Mouse (Mus musculus): Measurements from ENCODE around the gene Dbndd2. TPM values are rescaled to one million over a fixed set of nuclear protein-coding genes. Genes with fewer than 3 reads are reported as not detected.
A peak's percentile ranks its signal among the peaks of the same experiment; 100 is the strongest.

Gene Dbndd2
- total and polyA plus RNA-seq, 2 experiments, result 8.1 to 9.5 TPM

GRCm38 (mm10) chr2:164453887-164454500, 31.9 kb upstream of the Dbndd2 start:
- H3K4me3 ChIP-seq (ENCODE audit: insufficient read depth, low read depth, low read length), result no peak overlapping the region
- H3K79me2 ChIP-seq (ENCODE audit: control insufficient read depth, insufficient read depth, low read length), result no peaks in the 10 kb centered on the region
- H3K9ac ChIP-seq (ENCODE audit: low read depth, low read length), result no peak overlapping the region; the same call in 1 of the 2 replicates
- DNase-seq (ENCODE audit: extremely low read depth, low read depth, low spot score), result no peak
- no peaks in the 10 kb centered on the region for H3K36me3 ChIP-seq (ENCODE audit: control insufficient read depth, insufficient read depth, low read length)
- TF ChIP-seq POLR2A (IDR thresholded peaks at IDR 0.05; ENCODE audit: extremely low read depth, insufficient read depth, low read length), result no peak
- no peak for TF ChIP-seq CTCF (IDR thresholded peaks at IDR 0.05; ENCODE audit: low read depth, low read length)
- H3K27me3 ChIP-seq (ENCODE audit: control insufficient read depth, insufficient read depth, low read length), result no peaks in the 10 kb centered on the region
- peak overlapping the region; percentile 99 for H3K27ac ChIP-seq (replicated peaks; ENCODE audit: insufficient read depth, low read depth, low read length)
- peaks cover 26% of the 10 kb centered on the region for H3K4me1 ChIP-seq (ENCODE audit: control insufficient read depth, insufficient read depth, low read length)
- WGBS, result 70% methylated on average over 7 of the region's 7 CpGs

DNA sequence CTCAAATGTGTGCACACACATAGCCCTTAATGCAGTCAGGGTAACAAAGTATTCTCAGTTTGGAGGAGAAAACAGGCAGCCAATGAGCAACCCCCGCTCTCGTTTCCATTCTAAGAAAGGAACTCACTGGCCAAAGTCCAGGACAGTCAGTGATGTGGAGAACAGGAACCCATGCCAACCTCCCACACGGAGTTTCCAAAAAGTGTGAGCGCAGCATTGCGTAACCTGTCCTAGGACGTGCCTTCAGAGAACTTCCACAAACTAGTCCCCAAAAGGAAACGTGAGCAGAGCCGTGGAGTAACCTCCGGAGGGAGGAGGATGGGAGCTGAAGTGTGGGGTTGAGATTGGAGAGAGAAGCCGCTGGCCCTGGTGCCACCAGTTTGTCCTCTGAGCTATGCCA, 31.1 kb upstream of the Dbndd2 start:
- DNase-seq (ENCODE audit: extremely low read depth, low read depth, low spot score), result peak; percentile 98
- no peaks in the 10 kb centered on the region for H3K36me3 ChIP-seq (ENCODE audit: control insufficient read depth, insufficient read depth, low read length)
- peak overlapping the region; percentile 99 for H3K27ac ChIP-seq (replicated peaks; ENCODE audit: insufficient read depth, low read depth, low read length)
- H3K4me1 ChIP-seq (ENCODE audit: control insufficient read depth, insufficient read depth, low read length), result peaks cover 24% of the 10 kb centered on the region
- H3K9ac ChIP-seq (ENCODE audit: low read depth, low read length), result peak overlapping the region; percentile 63
- no peaks in the 10 kb centered on the region for H3K27me3 ChIP-seq (ENCODE audit: control insufficient read depth, insufficient read depth, low read length)
- H3K79me2 ChIP-seq (ENCODE audit: control insufficient read depth, insufficient read depth, low read length), result no peaks in the 10 kb centered on the region
- 0 out of 2 replicates have a peak, but pooled peaks have one; percentile 24 for TF ChIP-seq POLR2A (IDR thresholded peaks at IDR 0.05; ENCODE audit: extremely low read depth, insufficient read depth, low read length)
- TF ChIP-seq CTCF (IDR thresholded peaks at IDR 0.05; ENCODE audit: low read depth, low read length), result no peak
- WGBS, result 7% methylated on average over 10 of the region's 10 CpGs
- no peak overlapping the region for H3K4me3 ChIP-seq (ENCODE audit: insufficient read depth, low read depth, low read length)

- H3K79me2 ChIP-seq (ENCODE audit: control insufficient read depth, insufficient read depth, low read length), result no peaks in the 10 kb centered on the region
- WGBS, result 26% methylated on average over 6 of the region's 6 CpGs
- no peaks in the 10 kb centered on the region for H3K27me3 ChIP-seq (ENCODE audit: control insufficient read depth, insufficient read depth, low read length)
- H3K4me3 ChIP-seq (ENCODE audit: insufficient read depth, low read depth, low read length), result peak overlapping the region; percentile 17; the same call in 1 of the 2 replicates
- TF ChIP-seq CTCF (IDR thresholded peaks at IDR 0.05; ENCODE audit: low read depth, low read length) (no peak), POLR2A (IDR thresholded peaks at IDR 0.05; ENCODE audit: extremely low read depth, insufficient read depth, low read length) (no peak)
- H3K36me3 ChIP-seq (ENCODE audit: control insufficient read depth, insufficient read depth, low read length), result no peaks in the 10 kb centered on the region
- H3K9ac ChIP-seq (ENCODE audit: low read depth, low read length), result peak overlapping the region; percentile 34
- DNase-seq (ENCODE audit: extremely low read depth, low read depth, low spot score), result peak; percentile 85
- peaks cover 24% of the 10 kb centered on the region for H3K4me1 ChIP-seq (ENCODE audit: control insufficient read depth, insufficient read depth, low read length)
- peak overlapping the region; percentile 99 for H3K27ac ChIP-seq (replicated peaks; ENCODE audit: insufficient read depth, low read depth, low read length)
Measured at GRCm38 (mm10) chr2:164455421-164456190, 30.3 kb upstream of the Dbndd2 start.

- no peaks in the 10 kb centered on the region for H3K27me3 ChIP-seq (ENCODE audit: control insufficient read depth, insufficient read depth, low read length)
- H3K9ac ChIP-seq (ENCODE audit: low read depth, low read length), result peak overlapping the region; percentile 67
- DNase-seq (ENCODE audit: extremely low read depth, low read depth, low spot score), result peak; percentile 65
- no peak overlapping the region for H3K4me3 ChIP-seq (ENCODE audit: insufficient read depth, low read depth, low read length)
- WGBS, result 41% methylated on average over 1 of the region's 1 CpGs
- H3K36me3 ChIP-seq (ENCODE audit: control insufficient read depth, insufficient read depth, low read length), result no peaks in the 10 kb centered on the region
- H3K27ac ChIP-seq (replicated peaks; ENCODE audit: insufficient read depth, low read depth, low read length), result peak overlapping the region; percentile 99
- peaks cover 24% of the 10 kb centered on the region for H3K4me1 ChIP-seq (ENCODE audit: control insufficient read depth, insufficient read depth, low read length)
- H3K79me2 ChIP-seq (ENCODE audit: control insufficient read depth, insufficient read depth, low read length), result peaks cover 4% of the 10 kb centered on the region; the same call in 1 of the 2 replicates
- no peak for TF ChIP-seq POLR2A (IDR thresholded peaks at IDR 0.05; ENCODE audit: extremely low read depth, insufficient read depth, low read length)
- no peak for TF ChIP-seq CTCF (IDR thresholded peaks at IDR 0.05; ENCODE audit: low read depth, low read length)
Measured at GRCm38 (mm10) chr2:164456413-164456812, 29.5 kb upstream of the Dbndd2 start.

- H3K4me1 ChIP-seq (ENCODE audit: control insufficient read depth, insufficient read depth, low read length), result peaks cover 27% of the 10 kb centered on the region
- H3K27ac ChIP-seq (replicated peaks; ENCODE audit: insufficient read depth, low read depth, low read length), result peak within 1 kb of the TSS; percentile 99
- H3K9ac ChIP-seq (ENCODE audit: low read depth, low read length), result peak within 1 kb of the TSS; percentile 80
- peaks cover 6% of the 10 kb centered on the region; the same call in 1 of the 2 replicates for H3K79me2 ChIP-seq (ENCODE audit: control insufficient read depth, insufficient read depth, low read length)
- 4% methylated on average over 7 of the region's 7 CpGs for WGBS
- TF ChIP-seq POLR2A (IDR thresholded peaks at IDR 0.05; ENCODE audit: extremely low read depth, insufficient read depth, low read length) (no peak), CTCF (IDR thresholded peaks at IDR 0.05; ENCODE audit: low read depth, low read length) (no peak)
- DNase-seq (ENCODE audit: extremely low read depth, low read depth, low spot score), result peak; percentile 59
- H3K36me3 ChIP-seq (ENCODE audit: control insufficient read depth, insufficient read depth, low read length), result no peaks in the 10 kb centered on the region
- peak within 1 kb of the TSS; percentile 21 for H3K4me3 ChIP-seq (ENCODE audit: insufficient read depth, low read depth, low read length)
- H3K27me3 ChIP-seq (ENCODE audit: control insufficient read depth, insufficient read depth, low read length), result no peaks in the 10 kb centered on the region
Measured at GRCm38 (mm10) chr2:164456864-164457300, 29.0 kb upstream of the Dbndd2 start, which contains the start of gene Sys1. Gene Sys1 (plus strand): TSS chr2:164456964.

Data from liver, adult 2 months (tissue).